Mouse (Mus musculus) olfactory bulb, adult 2 months (tissue): ENCODE measurements at regions not wholly inside any gene's neighbourhood (a gene's known extent, or its start where the extent isn't known, plus 50 kb on each side); places are given as distances from the start of the nearest gene placed in this dataset.

ENCODE experiments used
- H3K27ac ChIP-seq: fragments of 200-500 bp; 2 replicates; pipeline ENCODE4 v1.5.1; 2012; ENCODE audit warnings: low read depth, low read length; ENCODE audit not compliant: insufficient read depth
- H3K4me1 ChIP-seq: fragments of 200-500 bp; 2 replicates; pipeline ENCODE4 v1.6.1; 2012; ENCODE audit warnings: low read length; ENCODE audit not compliant: control insufficient read depth, insufficient read depth
- H3K4me3 ChIP-seq: fragments of 200-500 bp; 2 replicates; pipeline ENCODE4 v1.5.1; 2012; ENCODE audit warnings: mild to moderate bottlenecking, low read depth, low read length, moderate library complexity; ENCODE audit not compliant: insufficient read depth
- CTCF ChIP-seq: fragments of 200-500 bp; IDR thresholded peaks from 2 replicates; pipeline ENCODE4 v1.5.1; 2012; ENCODE audit warnings: low read depth, mild to moderate bottlenecking, low read length, moderate library complexity; ENCODE audit not compliant: insufficient read depth
- POLR2A ChIP-seq: fragments of 200-500 bp; IDR thresholded peaks from 2 replicates; pipeline ENCODE4 v1.6.1; 2012; ENCODE audit warnings: mild to moderate bottlenecking, low read depth, low read length, moderate library complexity; ENCODE audit not compliant: insufficient read depth
- WGBS: fragments of 180-500 bp; shearing (Covaris S2); methylation state at CpG from one replicate; pipeline ENCODE4 v1.1.7; 2018; 5-methylcytosine and 5-hydroxymethylcytosine counted together

DNA sequence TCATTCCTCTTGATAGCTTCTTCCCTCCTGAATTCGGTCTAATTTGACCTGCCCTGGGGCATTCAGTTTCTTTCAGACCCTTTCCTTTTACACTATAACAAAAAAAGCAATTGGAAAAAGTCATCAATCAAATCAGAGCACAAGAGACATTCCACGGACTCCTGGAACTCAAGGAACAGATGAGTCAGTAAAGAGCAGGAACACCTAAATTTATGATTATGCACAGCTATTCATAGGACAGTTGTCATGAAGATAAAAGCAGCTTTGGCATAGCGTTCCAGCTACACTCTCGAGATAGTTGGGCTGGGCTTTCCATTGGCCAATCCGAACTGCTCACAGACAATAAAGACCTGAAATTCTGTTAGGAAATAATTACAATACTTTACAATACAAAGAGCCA lies 2348.4 kb upstream of the Gm7489 start:
- H3K27ac ChIP-seq, result no peak overlapping the region
- no peaks in the 10 kb centered on the region for H3K4me1 ChIP-seq
- 59% methylated on average over 5 of the region's 5 CpGs for WGBS
- no peak overlapping the region for H3K4me3 ChIP-seq
- TF ChIP-seq POLR2A (no peak), CTCF (no peak)

GRCm38 (mm10) chr15:51551216-51551775 lies 2333.4 kb upstream of the Gm7489 start:
- Histone ChIP-seq H3K4me1 (no peaks in the 10 kb centered on the region), H3K27ac (no peak overlapping the region), H3K4me3 (no peak overlapping the region)
- TF ChIP-seq CTCF (no peak), POLR2A (no peak)
- 86% methylated on average over 4 of the region's 4 CpGs for WGBS

DNA sequence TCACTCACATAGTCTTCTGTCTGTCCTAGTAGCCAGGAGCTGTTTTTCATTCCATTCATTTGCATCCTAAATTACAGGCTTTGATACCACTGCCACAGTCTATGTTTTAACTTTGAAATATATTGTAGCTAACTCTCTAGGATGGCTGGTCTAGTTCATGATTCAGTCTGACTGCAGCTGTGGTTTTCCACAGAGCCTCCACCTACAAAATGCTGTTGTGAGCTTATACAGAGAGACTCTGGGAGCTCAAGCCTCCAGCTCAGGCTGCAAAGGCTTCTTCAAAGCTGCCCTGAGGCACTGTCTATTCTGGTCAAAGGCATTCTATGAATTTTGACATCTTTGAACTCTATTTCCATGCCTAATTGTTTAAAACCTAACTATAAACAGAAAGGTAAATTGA lies 2326.5 kb upstream of the Gm7489 start:
- H3K27ac ChIP-seq, result no peak overlapping the region
- no peak overlapping the region for H3K4me3 ChIP-seq
- TF ChIP-seq CTCF (no peak), POLR2A (no peak)
- no peaks in the 10 kb centered on the region for H3K4me1 ChIP-seq

DNA sequence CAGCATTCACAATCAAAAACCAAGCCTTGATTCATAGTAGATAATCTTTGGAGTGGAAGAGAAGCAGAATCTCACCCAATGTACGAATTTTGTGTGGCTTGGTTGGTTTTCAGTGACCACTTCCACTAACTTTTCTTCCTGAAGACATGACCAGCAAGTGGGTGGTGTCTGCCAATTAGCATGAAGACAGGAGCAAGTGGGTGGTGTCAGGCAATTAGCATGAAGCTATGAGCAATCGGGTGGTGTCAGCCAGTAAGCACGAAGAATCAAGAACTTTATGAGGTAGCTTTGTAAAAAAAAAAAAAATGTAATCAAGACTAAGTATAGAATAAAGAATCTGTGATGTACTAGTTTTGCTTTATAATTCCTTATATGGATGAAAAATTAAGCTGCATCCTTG lies 2319.2 kb upstream of the Gm7489 start:
- TF ChIP-seq CTCF (no peak), POLR2A (no peak)
- H3K4me3 ChIP-seq, result no peak overlapping the region
- H3K27ac ChIP-seq, result no peak overlapping the region
- no peaks in the 10 kb centered on the region for H3K4me1 ChIP-seq
- 69% methylated on average over 3 of the region's 3 CpGs for WGBS

DNA sequence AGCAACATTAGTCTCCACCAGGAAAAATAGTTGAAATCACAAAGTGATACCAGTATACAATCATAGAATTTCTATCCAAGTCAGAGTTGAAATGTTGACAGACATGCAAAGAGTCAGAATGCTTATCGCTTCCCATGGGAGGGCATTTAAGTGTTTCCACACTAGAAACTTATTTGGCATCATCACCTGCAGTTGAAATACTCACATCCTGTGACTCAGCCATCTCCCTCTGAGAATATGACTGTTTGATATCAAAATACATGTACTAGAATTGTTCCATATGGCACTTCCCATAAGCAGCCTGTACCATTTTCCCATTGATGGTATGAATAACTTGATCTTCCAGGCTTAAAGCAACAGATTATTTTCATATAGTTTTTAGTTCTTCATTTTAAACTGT lies 2314.1 kb upstream of the Gm7489 start:
- Histone ChIP-seq H3K27ac (no peak overlapping the region), H3K4me3 (no peak overlapping the region), H3K4me1 (no peaks in the 10 kb centered on the region)
- TF ChIP-seq POLR2A, result no peak
- TF ChIP-seq CTCF, result no peak
- 98% methylated on average over 1 of the region's 1 CpGs for WGBS

- WGBS, result 74% methylated on average over 8 of the region's 8 CpGs
- H3K4me3 ChIP-seq, result no peak overlapping the region
- no peaks in the 10 kb centered on the region for H3K4me1 ChIP-seq
- TF ChIP-seq CTCF (no peak), POLR2A (no peak)
- no peak overlapping the region for H3K27ac ChIP-seq
Measured at GRCm38 (mm10) chr15:51574538-51575105, 2310.1 kb upstream of the Gm7489 start.

DNA sequence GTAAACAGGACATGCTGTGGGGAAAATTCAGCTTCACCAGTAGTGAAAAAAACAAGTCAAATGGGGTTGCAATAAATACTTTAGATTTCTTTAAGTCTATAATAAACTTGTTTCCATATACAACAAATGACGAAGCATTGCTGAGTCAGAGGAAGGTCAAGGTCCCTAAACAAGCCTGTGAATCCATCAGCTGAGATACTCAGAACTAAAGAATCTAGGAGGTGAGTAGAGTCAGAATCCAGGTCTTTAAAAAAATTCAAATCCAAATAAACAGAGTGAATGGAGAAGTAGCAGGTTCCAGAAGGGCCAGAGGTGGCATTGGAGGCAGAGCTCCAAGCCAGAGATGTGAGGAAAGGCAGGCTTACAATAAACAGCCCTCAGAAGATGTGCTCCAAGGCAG lies 2301.1 kb upstream of the Gm7489 start:
- no peak for TF ChIP-seq POLR2A
- TF ChIP-seq CTCF, result no peak
- no peak overlapping the region for H3K27ac ChIP-seq
- no peak overlapping the region for H3K4me3 ChIP-seq
- no peaks in the 10 kb centered on the region for H3K4me1 ChIP-seq
- 78% methylated on average over 1 of the region's 1 CpGs for whole genome bisulfite sequencing

GRCm38 (mm10) chr15:51586146-51586545 lies 2298.6 kb upstream of the Gm7489 start:
- 84% methylated on average over 5 of the region's 5 CpGs for WGBS
- no peaks in the 10 kb centered on the region for H3K4me1 ChIP-seq
- no peak for TF ChIP-seq CTCF
- TF ChIP-seq POLR2A, result no peak

DNA sequence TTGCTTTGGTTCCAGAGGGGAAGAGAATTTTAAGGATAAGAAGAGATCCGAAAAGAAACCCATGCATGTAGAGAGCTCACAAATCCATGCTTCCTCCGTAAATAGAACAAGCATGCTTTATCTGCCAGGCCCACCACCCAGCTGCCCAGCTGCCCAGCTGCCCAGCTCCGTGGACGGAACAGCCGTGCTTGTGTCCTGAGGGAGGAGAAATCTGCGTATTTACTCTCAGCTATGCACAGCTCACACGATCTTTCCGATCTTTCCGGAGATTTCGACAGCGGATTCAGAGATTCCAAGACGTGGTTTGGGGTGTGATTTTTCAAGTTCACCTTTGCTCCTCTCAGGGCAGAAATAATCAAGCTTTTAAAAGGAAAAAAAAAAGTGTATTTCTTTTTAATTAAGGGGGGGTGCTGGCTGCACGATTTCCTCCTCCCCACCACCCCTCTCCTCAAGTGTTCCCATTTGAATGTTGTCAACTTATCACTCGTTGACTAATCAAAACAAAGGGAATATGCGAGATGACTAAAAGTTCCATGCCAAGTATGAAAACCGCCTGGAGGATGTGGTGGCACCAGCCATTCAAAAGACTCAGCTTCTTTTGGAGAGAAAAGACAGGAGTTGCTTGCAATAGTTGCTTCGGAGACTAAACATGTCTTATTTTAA lies 2293.2 kb upstream of the Gm7489 start:
- peaks cover 11% of the 10 kb centered on the region for H3K4me1 ChIP-seq
- no peak overlapping the region for H3K4me3 ChIP-seq
- no peak overlapping the region for H3K27ac ChIP-seq
- 20% methylated on average over 17 of the region's 17 CpGs for WGBS
- TF ChIP-seq CTCF (no peak), POLR2A (no peak)

More at GRCm38 (mm10) chr15:51586146-51586545, 2298.6 kb upstream of the Gm7489 start:
- no peak overlapping the region for H3K4me3 ChIP-seq
- H3K27ac ChIP-seq, result no peak overlapping the region
